Mouse (Mus musculus): ENCODE measurements around the gene Pold1.
A peak's percentile ranks its signal among the peaks of the same experiment; 100 is the strongest.

DNA sequence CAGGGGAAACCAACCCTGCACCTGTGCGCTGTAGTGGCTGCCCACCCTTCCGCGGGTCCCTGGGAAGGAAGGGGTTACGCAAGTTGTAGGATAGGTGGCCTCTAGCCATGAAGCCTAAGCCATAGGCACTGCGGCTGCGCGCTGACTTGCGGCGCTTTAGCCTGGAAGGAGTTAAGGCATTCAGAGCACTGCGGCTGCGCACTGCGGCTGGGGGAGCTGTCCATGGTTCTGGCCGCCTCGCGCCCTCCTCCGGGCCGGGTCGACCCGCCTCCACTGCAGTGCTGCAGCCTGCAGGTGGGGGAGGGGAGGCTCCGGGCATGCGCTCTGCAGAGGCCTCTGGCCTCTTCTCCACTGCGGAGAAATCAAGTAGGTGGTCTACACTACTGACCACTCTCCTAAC lies 45.1 kb upstream of the Pold1 start:
- TF ChIP-seq CTCF (IDR thresholded peaks at IDR 0.05; ENCODE audit: low read depth, low read length) (no peak), EP300 (IDR thresholded peaks at IDR 0.05; ENCODE audit: insufficient read depth, low read depth, low read length) (peak; percentile 60)

Measured in ES-Bruce4 (cell line).